Mouse (Mus musculus): ENCODE measurements at regions not wholly inside any gene's neighbourhood (a gene's known extent, or its start where the extent isn't known, plus 50 kb on each side); places are given as distances from the start of the nearest gene placed in this dataset.

- no peak for DNase-seq (ENCODE audit: extremely low read depth)
- no peak overlapping the region for H3K4me2 ChIP-seq (ENCODE audit: insufficient read depth, low read depth, poor library complexity, severe bottlenecking)
- dilution Hi-C loops (cut with MboI; ENCODE audit: extremely low pct_ligation_motif_present, extremely low pct_unique_long_range_greater_than_20kb, low sequenced_read_pairs), result no loop called here
- in situ Hi-C loops (cut with MboI; ENCODE audit: low pct_ligation_motif_present, low pct_unique_long_range_greater_than_20kb, low sequenced_read_pairs), result no loop called here
- no peaks in the 10 kb centered on the region for H3K27me3 ChIP-seq (replicated peaks)
- H3K4me3 ChIP-seq (replicated peaks in 1 of 3; ENCODE audit: low read depth in 2 of 3, low read length in 2 of 3, poor library complexity in 1 of 3), result no peak overlapping the region
- no peak overlapping the region for H3K27ac ChIP-seq (ENCODE audit: insufficient read depth, low read depth)
- H3K9ac ChIP-seq (ENCODE audit: insufficient read depth, low read depth), result no peak overlapping the region
- no peaks in the 10 kb centered on the region for H3K79me2 ChIP-seq (replicated peaks; ENCODE audit: control insufficient read depth, extremely low read depth, insufficient read depth, poor library complexity, severe bottlenecking)
- no peak for TF ChIP-seq EP300 (IDR thresholded peaks at IDR 0.05; ENCODE audit: low read length)
- TF ChIP-seq JUND (conservative IDR thresholded peaks at IDR 0.05; ENCODE audit: low read depth, low read length), result no peak
- no peak for TF ChIP-seq POLR2AphosphoS2 (IDR thresholded peaks at IDR 0.05; ENCODE audit: low read depth, low read length)
- TF ChIP-seq ZC3H11A (IDR thresholded peaks at IDR 0.05; ENCODE audit: low read depth, low read length), result no peak
- no peak for TF ChIP-seq MAX (IDR thresholded peaks at IDR 0.05; ENCODE audit: low read length)
- TF ChIP-seq USF2 (conservative IDR thresholded peaks at IDR 0.05; ENCODE audit: low read depth, low read length), result no peak
- TF ChIP-seq SIN3A (IDR thresholded peaks at IDR 0.05; ENCODE audit: low read length), result no peak
- no peak for TF ChIP-seq USF1 (IDR thresholded peaks at IDR 0.05; ENCODE audit: low read depth, low read length)
- no peak for TF ChIP-seq SMC3 (IDR thresholded peaks at IDR 0.05; ENCODE audit: low read depth, low read length)
- TF ChIP-seq MXI1 (IDR thresholded peaks at IDR 0.05; ENCODE audit: low read depth, low read length), result no peak
- TF ChIP-seq MAFK (IDR thresholded peaks at IDR 0.05; ENCODE audit: insufficient replicate concordance, low read length), result no peak
- TF ChIP-seq CTCF (conservative IDR thresholded peaks at IDR 0.05 in 1 of 2, IDR thresholded peaks at IDR 0.05 in 1 of 2; ENCODE audit: low read depth in 2 of 2, low read length in 2 of 2), result no peak
- TF ChIP-seq TCF12 (IDR thresholded peaks at IDR 0.05; ENCODE audit: low read depth, low read length), result no peak
- no peak for TF ChIP-seq MAZ (IDR thresholded peaks at IDR 0.05; ENCODE audit: low read depth, low read length)
- TF ChIP-seq BHLHE40 (IDR thresholded peaks at IDR 0.05; ENCODE audit: low read depth, low read length), result no peak
- no peak for TF ChIP-seq ELF1 (IDR thresholded peaks at IDR 0.05; ENCODE audit: low read depth, low read length)
- no peaks in the 10 kb centered on the region for H3K36me3 ChIP-seq (replicated peaks in 1 of 2; ENCODE audit: control insufficient read depth in 1 of 2, insufficient read depth in 1 of 2, low read length in 1 of 2)
- H3K9me3 ChIP-seq (replicated peaks; ENCODE audit: low read length), result no peaks in the 10 kb centered on the region
- H3K4me1 ChIP-seq (ENCODE audit: control insufficient read depth in 1 of 2, insufficient read depth in 2 of 2), result peaks cover 0 to 7% of the 10 kb centered on the region in 2 experiments; a peak in 2 of 4 replicates
These were observed 80.0 kb upstream of the Otx2 start for GRCm38 (mm10) chr14:48753517-48754079.

- peaks cover 0 to 7% of the 10 kb centered on the region in 2 experiments; a peak in 2 of 4 replicates for H3K4me1 ChIP-seq (ENCODE audit: control insufficient read depth in 1 of 2, insufficient read depth in 2 of 2)
- H3K4me3 ChIP-seq (replicated peaks in 1 of 3; ENCODE audit: low read depth in 2 of 3, low read length in 2 of 3, poor library complexity in 1 of 3), result no peak overlapping the region
- no peaks in the 10 kb centered on the region for H3K36me3 ChIP-seq (replicated peaks in 1 of 2; ENCODE audit: control insufficient read depth in 1 of 2, insufficient read depth in 1 of 2, low read length in 1 of 2)
- H3K9me3 ChIP-seq (replicated peaks; ENCODE audit: low read length), result no peaks in the 10 kb centered on the region
- DNase-seq (ENCODE audit: extremely low read depth), result no peak
- no peaks in the 10 kb centered on the region for H3K27me3 ChIP-seq (replicated peaks)
- dilution Hi-C loops (cut with MboI; ENCODE audit: extremely low pct_ligation_motif_present, extremely low pct_unique_long_range_greater_than_20kb, low sequenced_read_pairs) (no loop called here), in situ Hi-C loops (cut with MboI; ENCODE audit: low pct_ligation_motif_present, low pct_unique_long_range_greater_than_20kb, low sequenced_read_pairs) (no loop called here)
- no peak overlapping the region for H3K27ac ChIP-seq (ENCODE audit: insufficient read depth, low read depth)
- no peak for TF ChIP-seq POLR2A (IDR thresholded peaks at IDR 0.05; ENCODE audit: low read depth, low read length)
- H3K9ac ChIP-seq (ENCODE audit: insufficient read depth, low read depth), result no peak overlapping the region
- no peak overlapping the region for H3K4me2 ChIP-seq (ENCODE audit: insufficient read depth, low read depth, poor library complexity, severe bottlenecking)
- no peaks in the 10 kb centered on the region for H3K79me2 ChIP-seq (replicated peaks; ENCODE audit: control insufficient read depth, extremely low read depth, insufficient read depth, poor library complexity, severe bottlenecking)
These were observed 79.5 kb upstream of the Otx2 start for GRCm38 (mm10) chr14:48753084-48753483.
